Mouse (Mus musculus) liver, embryonic 11.5 days (tissue): ENCODE measurements around the gene Nav2. TPM values are rescaled to one million over a fixed set of nuclear protein-coding genes. Genes with fewer than 3 reads are reported as not detected.

Source experiments
- ATAC-seq: fragments of 200-750 bp; cut with Nextera tagmentation; replicated peaks from 2 replicates; pipeline ENCODE4 v1.8.0; 2017; ENCODE audit warnings: moderate number of reproducible peaks, mild to moderate bottlenecking, moderate TSS enrichment, moderate library complexity; ENCODE audit not compliant: low FRiP score
- DNase-seq: peaks from one replicate; pipeline ENCODE4 v3.0.0-alpha.2; 2017; ENCODE audit warnings: low spot score
- H3K27ac ChIP-seq: fragments of 300-500 bp; sonication (generic); 2 replicates; pipeline ENCODE4 v1.5.1; 2014; ENCODE audit warnings: mild to moderate bottlenecking, low read depth, low read length, control low read depth
- H3K27me3 ChIP-seq: fragments of 300-500 bp; sonication (generic); replicated peaks from 2 replicates; pipeline ENCODE4 v1.6.1; 2014; ENCODE audit warnings: low read length, mixed read lengths; ENCODE audit not compliant: control insufficient read depth, insufficient read depth
- H3K36me3 ChIP-seq: fragments of 300-500 bp; sonication (generic); 2 replicates; pipeline ENCODE4 v1.6.1; 2014; ENCODE audit warnings: mild to moderate bottlenecking, low read length, moderate library complexity, mixed read lengths; ENCODE audit not compliant: control insufficient read depth, insufficient read depth
- H3K4me1 ChIP-seq: fragments of 300-500 bp; sonication (generic); replicated peaks from 2 replicates; pipeline ENCODE4 v1.6.1; 2014; ENCODE audit warnings: low read length, mixed read lengths; ENCODE audit not compliant: control insufficient read depth, insufficient read depth
- H3K4me2 ChIP-seq: fragments of 300-500 bp; sonication (generic); 2 replicates; pipeline ENCODE4 v1.6.1; 2014; ENCODE audit warnings: mild to moderate bottlenecking, control low read depth, moderate library complexity
- H3K4me3 ChIP-seq: fragments of 300-500 bp; sonication (generic); 2 replicates; pipeline ENCODE4 v1.5.1; 2014; ENCODE audit warnings: low read depth, low read length, control low read depth
- H3K9ac ChIP-seq: fragments of 300-500 bp; sonication (generic); 2 replicates; pipeline ENCODE4 v1.6.1; 2014; ENCODE audit warnings: low read depth, low read length, control low read depth
- H3K9me3 ChIP-seq: fragments of 300-500 bp; sonication (generic); 2 replicates; pipeline ENCODE4 v1.6.1; 2016; ENCODE audit warnings: low read length, inconsistent platforms, mixed read lengths; ENCODE audit not compliant: control insufficient read depth
- WGBS: fragments of 180-500 bp; shearing (Covaris S2); extraction: QIAGEN DNeasy Blood & Tissue Kit; methylation state at CpG from one replicate; pipeline ENCODE4 v1.1.7; 2014; 5-methylcytosine and 5-hydroxymethylcytosine counted together
- polyA plus RNA-seq: library from polyadenylated mRNA; unstranded; fragments of >200 nt; fragmentation: Nextera tagmentation; extraction: Ambion mirVana; gene quantifications from 2 replicates; pipeline ENCODE4 v1.2.1, GENCODE M21; 2014

Gene Nav2
- polyA plus RNA-seq, 1 experiment from 2014 or later, result 6.2 TPM

- DNase-seq (no peak), ATAC-seq (no peak)
These were observed 333.7 kb downstream of the Nav2 start for GRCm38 (mm10) chr7:49242261-49242660.

GRCm38 (mm10) chr7:49243079-49243478 is 334.6 kb downstream of the Nav2 start:
- peaks cover 32% of the 10 kb centered on the region for H3K27me3 ChIP-seq
- H3K36me3 ChIP-seq, result no peaks in the 10 kb centered on the region
- H3K9me3 ChIP-seq, result no peaks in the 10 kb centered on the region
- H3K9ac ChIP-seq, result no peak overlapping the region
- no peak overlapping the region for H3K27ac ChIP-seq
- ATAC-seq, result no peak
- H3K4me2 ChIP-seq, result no peak overlapping the region
- 86% methylated on average over 4 of the region's 4 CpGs for WGBS
- peaks cover 6% of the 10 kb centered on the region; the same call in 1 of the 2 replicates for H3K4me1 ChIP-seq
- H3K4me3 ChIP-seq, result no peak overlapping the region
- DNase-seq, result no peak

More at GRCm38 (mm10) chr7:49242261-49242660, 333.7 kb downstream of the Nav2 start:
- Histone ChIP-seq H3K4me1 (peaks cover 6% of the 10 kb centered on the region; the same call in 1 of the 2 replicates), H3K9ac (no peak overlapping the region), H3K4me3 (no peak overlapping the region), H3K9me3 (no peaks in the 10 kb centered on the region), H3K4me2 (no peak overlapping the region), H3K27me3 (peaks cover 24% of the 10 kb centered on the region), H3K36me3 (no peaks in the 10 kb centered on the region), H3K27ac (no peak overlapping the region)
- WGBS, result 59% methylated on average over 5 of the region's 5 CpGs

GRCm38 (mm10) chr7:49245537-49246239 is 337.2 kb downstream of the Nav2 start:
- WGBS, result 1% methylated on average over 68 of the region's 68 CpGs
- Histone ChIP-seq H3K27ac (no peak overlapping the region; the same call in 1 of the 2 replicates), H3K4me2 (peak overlapping the region; percentile 99), H3K36me3 (no peaks in the 10 kb centered on the region), H3K9me3 (no peaks in the 10 kb centered on the region), H3K4me1 (peaks cover 6% of the 10 kb centered on the region; the same call in 1 of the 2 replicates), H3K27me3 (peaks cover 51% of the 10 kb centered on the region), H3K4me3 (peak overlapping the region; percentile 60), H3K9ac (peak overlapping the region; percentile 68)
- ATAC-seq (peak; percentile 95), DNase-seq (peak; percentile 81)

GRCm38 (mm10) chr7:49246240-49246578 is 337.7 kb downstream of the Nav2 start:
- Histone ChIP-seq H3K27me3 (peaks cover 51% of the 10 kb centered on the region), H3K36me3 (no peaks in the 10 kb centered on the region), H3K4me2 (peak overlapping the region; percentile 99), H3K9me3 (no peaks in the 10 kb centered on the region), H3K4me3 (peak overlapping the region; percentile 60), H3K9ac (peak overlapping the region; percentile 48), H3K27ac (no peak overlapping the region), H3K4me1 (peaks cover 6% of the 10 kb centered on the region; the same call in 1 of the 2 replicates)
- 2% methylated on average over 31 of the region's 31 CpGs for WGBS
- DNase-seq (no peak), ATAC-seq (peak; percentile 48)

- H3K27ac ChIP-seq, result no peak overlapping the region
- H3K9ac ChIP-seq, result peak overlapping the region; percentile 48
- peak overlapping the region; percentile 99 for H3K4me2 ChIP-seq
- H3K27me3 ChIP-seq, result peaks cover 51% of the 10 kb centered on the region
- WGBS, result 3% methylated on average over 50 of the region's 50 CpGs
- no peaks in the 10 kb centered on the region for H3K36me3 ChIP-seq
- peak overlapping the region; percentile 60 for H3K4me3 ChIP-seq
- H3K4me1 ChIP-seq, result peaks cover 6% of the 10 kb centered on the region; the same call in 1 of the 2 replicates
- no peak for DNase-seq
- no peaks in the 10 kb centered on the region for H3K9me3 ChIP-seq
- ATAC-seq, result no peak
These were observed 338.3 kb downstream of the Nav2 start for GRCm38 (mm10) chr7:49246584-49247481.

GRCm38 (mm10) chr7:49247744-49248331 is 339.3 kb downstream of the Nav2 start:
- DNase-seq (no peak), ATAC-seq (no peak)
- H3K4me3 ChIP-seq, result no peak overlapping the region
- H3K36me3 ChIP-seq, result no peaks in the 10 kb centered on the region
- H3K9me3 ChIP-seq, result no peaks in the 10 kb centered on the region
- H3K4me1 ChIP-seq, result peaks cover 6% of the 10 kb centered on the region; the same call in 1 of the 2 replicates
- no peak overlapping the region; the same call in 1 of the 2 replicates for H3K4me2 ChIP-seq
- no peak overlapping the region for H3K9ac ChIP-seq
- peaks cover 51% of the 10 kb centered on the region for H3K27me3 ChIP-seq
- 28% methylated on average over 8 of the region's 8 CpGs for WGBS
- no peak overlapping the region for H3K27ac ChIP-seq

GRCm38 (mm10) chr7:49248333-49249086 is 340.0 kb downstream of the Nav2 start:
- ATAC-seq, result no peak
- Histone ChIP-seq H3K9ac (no peak overlapping the region), H3K36me3 (no peaks in the 10 kb centered on the region), H3K9me3 (no peaks in the 10 kb centered on the region), H3K27ac (no peak overlapping the region), H3K4me2 (no peak overlapping the region), H3K4me1 (peaks cover 6% of the 10 kb centered on the region; the same call in 1 of the 2 replicates), H3K27me3 (peaks cover 51% of the 10 kb centered on the region), H3K4me3 (no peak overlapping the region)
- WGBS, result 41% methylated on average over 14 of the region's 14 CpGs
- no peak for DNase-seq

GRCm38 (mm10) chr7:49249462-49249861 is 340.9 kb downstream of the Nav2 start:
- Histone ChIP-seq H3K27ac (no peak overlapping the region), H3K4me1 (peaks cover 6% of the 10 kb centered on the region; the same call in 1 of the 2 replicates), H3K4me2 (no peak overlapping the region), H3K9me3 (no peaks in the 10 kb centered on the region), H3K27me3 (peaks cover 48% of the 10 kb centered on the region), H3K4me3 (no peak overlapping the region), H3K36me3 (no peaks in the 10 kb centered on the region), H3K9ac (no peak overlapping the region)
- DNase-seq, result no peak
- WGBS, result 81% methylated on average over 2 of the region's 2 CpGs
- no peak for ATAC-seq
